Mouse (Mus musculus) forebrain, postnatal 0 days (tissue): Measurements from ENCODE around the gene Hist1h2bf. TPM values are rescaled to one million over a fixed set of nuclear protein-coding genes. Genes with fewer than 3 reads are reported as not detected.
"Not testable (repeated sequence)": the region's sequence is repeated elsewhere in the genome, so short reads cannot be mapped to it uniquely, and the experiment has no call there.

Source experiments
- ATAC-seq: fragments of 200-750 bp; cut with Nextera tagmentation; 2 replicates; pipeline ENCODE4 v1.8.0; 2017; ENCODE audit warnings: mild to moderate bottlenecking, moderate library complexity
- DNase-seq: peaks from one replicate; pipeline ENCODE4 v3.0.0-alpha.2; 2015
- H3K27ac ChIP-seq: fragments of 300-500 bp; sonication (generic); 2 replicates; pipeline ENCODE4 v1.5.1; 2014; ENCODE audit warnings: low read depth, mild to moderate bottlenecking, antibody characterized with exemption, low read length, moderate library complexity, mixed read lengths
- H3K27me3 ChIP-seq: fragments of 300-500 bp; sonication (generic); 2 replicates; pipeline ENCODE4 v1.6.1; 2014; ENCODE audit warnings: mild to moderate bottlenecking, low read length, mixed read lengths; ENCODE audit not compliant: insufficient read depth
- H3K36me3 ChIP-seq: fragments of 300-500 bp; sonication (generic); 2 replicates; pipeline ENCODE4 v1.6.1; 2014; ENCODE audit warnings: mild to moderate bottlenecking, moderate library complexity; ENCODE audit not compliant: insufficient read depth
- H3K4me1 ChIP-seq: fragments of 300-500 bp; sonication (generic); 2 replicates; pipeline ENCODE4 v1.6.1; 2014; ENCODE audit warnings: antibody characterized with exemption; ENCODE audit not compliant: insufficient read depth
- H3K4me2 ChIP-seq: fragments of 300-500 bp; sonication (generic); 2 replicates; pipeline ENCODE4 v1.6.1; 2014; ENCODE audit warnings: low read depth, mild to moderate bottlenecking, moderate library complexity
- H3K4me3 ChIP-seq: fragments of 300-500 bp; sonication (generic); 2 replicates; pipeline ENCODE4 v1.5.1; 2014; ENCODE audit warnings: low read depth, low read length, mixed read lengths
- H3K9ac ChIP-seq: fragments of 300-500 bp; sonication (generic); 2 replicates; pipeline ENCODE4 v1.6.1; 2014; ENCODE audit warnings: mild to moderate bottlenecking
- H3K9me3 ChIP-seq: fragments of 300-500 bp; sonication (generic); 2 replicates; pipeline ENCODE4 v1.6.1; 2016; ENCODE audit warnings: low read length
- CTCF ChIP-seq: sonication (generic); IDR thresholded peaks from 2 replicates; pipeline ENCODE4 v1.5.1; 2016; ENCODE audit warnings: antibody characterized with exemption, control low read depth, low read depth
- WGBS: fragments of 180-500 bp; shearing (Covaris S2); extraction: QIAGEN DNeasy Blood & Tissue Kit; methylation state at CpG from one replicate; pipeline ENCODE4 v1.1.7; 2014; 5-methylcytosine and 5-hydroxymethylcytosine counted together
- polyA plus RNA-seq: library from polyadenylated mRNA; unstranded; fragments of >200 nt; fragmentation: Nextera tagmentation; extraction: Ambion mirVana; gene quantifications from 2 replicates; pipeline ENCODE4 v1.2.1, GENCODE M21; 2015
- total RNA-seq: library from RNA; depleted of rRNA; stranded (reverse); fragments of >200 nt; gene quantifications from 2 replicates; pipeline ENCODE4 v1.2.3, GENCODE M21; 2014

Gene Hist1h2bf
- total and polyA plus RNA-seq, 2 experiments from 2014 or later, result 289 TPM; not detected in 1

- no peaks in the 10 kb centered on the region for H3K9me3 ChIP-seq
- no peaks in the 10 kb centered on the region for H3K27me3 ChIP-seq
- no peaks in the 10 kb centered on the region for H3K4me1 ChIP-seq
- no peak overlapping the region for H3K27ac ChIP-seq
- ATAC-seq (no peak), DNase-seq (no peak)
- H3K4me3 ChIP-seq, result no peak overlapping the region
- no peak overlapping the region for H3K4me2 ChIP-seq
- no peaks in the 10 kb centered on the region for H3K36me3 ChIP-seq
- no peak overlapping the region for H3K9ac ChIP-seq
- no peak for TF ChIP-seq CTCF
- 86% methylated on average over 7 of the region's 7 CpGs for WGBS
These were observed 21.8 kb upstream of the Hist1h2bf start for GRCm38 (mm10) chr13:23595622-23596372.

GRCm38 (mm10) chr13:23595185-23595584 lies 21.2 kb upstream of the Hist1h2bf start:
- Histone ChIP-seq H3K4me1 (no peaks in the 10 kb centered on the region), H3K4me3 (no peak overlapping the region), H3K9me3 (no peaks in the 10 kb centered on the region), H3K4me2 (no peak overlapping the region), H3K9ac (no peak overlapping the region), H3K27ac (no peak overlapping the region), H3K27me3 (no peaks in the 10 kb centered on the region), H3K36me3 (no peaks in the 10 kb centered on the region)
- DNase-seq, result no peak
- ATAC-seq, result no peak
- WGBS, result 91% methylated on average over 2 of the region's 2 CpGs
- no peak for TF ChIP-seq CTCF

- no peak overlapping the region for H3K9ac ChIP-seq
- no peaks in the 10 kb centered on the region for H3K9me3 ChIP-seq
- H3K4me2 ChIP-seq, result no peak overlapping the region
- no peak overlapping the region for H3K27ac ChIP-seq
- H3K4me1 ChIP-seq, result no peaks in the 10 kb centered on the region
- TF ChIP-seq CTCF, result no peak
- no peaks in the 10 kb centered on the region for H3K27me3 ChIP-seq
- H3K36me3 ChIP-seq, result no peaks in the 10 kb centered on the region
- ATAC-seq, result no peak
- 84% methylated on average over 5 of the region's 5 CpGs for WGBS
- DNase-seq, result no peak
- no peak overlapping the region for H3K4me3 ChIP-seq
These were observed 19.2 kb upstream of the Hist1h2bf start for GRCm38 (mm10) chr13:23593051-23593770.

GRCm38 (mm10) chr13:23592614-23593013 lies 18.6 kb upstream of the Hist1h2bf start:
- Histone ChIP-seq H3K27me3 (no peaks in the 10 kb centered on the region), H3K9me3 (no peaks in the 10 kb centered on the region), H3K36me3 (no peaks in the 10 kb centered on the region), H3K4me1 (no peaks in the 10 kb centered on the region), H3K27ac (no peak overlapping the region), H3K9ac (no peak overlapping the region), H3K4me3 (no peak overlapping the region), H3K4me2 (no peak overlapping the region)
- no peak for TF ChIP-seq CTCF
- DNase-seq (no peak), ATAC-seq (no peak)
- WGBS, result 88% methylated on average over 7 of the region's 7 CpGs

- WGBS, result 92% methylated on average over 7 of the region's 7 CpGs
- H3K36me3 ChIP-seq, H3K27ac ChIP-seq: not testable (repeated sequence)
These were observed 17.9 kb upstream of the Hist1h2bf start for GRCm38 (mm10) chr13:23591886-23592285.

GRCm38 (mm10) chr13:23591206-23591605 lies 17.2 kb upstream of the Hist1h2bf start:
- Histone ChIP-seq H3K4me3 (no peak overlapping the region), H3K4me1 (no peaks in the 10 kb centered on the region), H3K4me2 (no peak overlapping the region), H3K36me3 (no peaks in the 10 kb centered on the region), H3K27me3 (no peaks in the 10 kb centered on the region), H3K9ac (no peak overlapping the region), H3K27ac (no peak overlapping the region), H3K9me3 (no peaks in the 10 kb centered on the region)
- ATAC-seq (no peak), DNase-seq (no peak)
- no peak for TF ChIP-seq CTCF
- 95% methylated on average over 7 of the region's 7 CpGs for WGBS

More at GRCm38 (mm10) chr13:23591886-23592285, 17.9 kb upstream of the Hist1h2bf start:
- H3K4me2 ChIP-seq, DNase-seq, H3K27me3 ChIP-seq, ATAC-seq, H3K4me3 ChIP-seq, H3K9ac ChIP-seq, H3K9me3 ChIP-seq, H3K4me1 ChIP-seq: not testable (repeated sequence)

GRCm38 (mm10) chr13:23586940-23587225 lies 12.9 kb upstream of the Hist1h2bf start:
- WGBS, result 6% methylated on average over 1 of the region's 1 CpGs
- Histone ChIP-seq H3K27me3 (no peaks in the 10 kb centered on the region), H3K4me1 (peaks cover 10% of the 10 kb centered on the region; the same call in 1 of the 2 replicates), H3K9ac (peak overlapping the region; percentile 37; the same call in 1 of the 2 replicates), H3K4me2 (peak overlapping the region; percentile 72), H3K27ac (peak overlapping the region; percentile 81; the same call in 1 of the 2 replicates), H3K4me3 (0 out of 2 replicates have a peak overlapping the region, but pooled peaks have one; percentile 47), H3K9me3 (no peaks in the 10 kb centered on the region), H3K36me3 (no peaks in the 10 kb centered on the region)
- ATAC-seq (no peak), DNase-seq (no peak)
- TF ChIP-seq CTCF, result no peak
